Mouse (Mus musculus) kidney, adult 18-20 months (tissue): Measurements from ENCODE around the gene Ssna1.
A peak's percentile ranks its signal among the peaks of the same experiment; 100 is the strongest.
"Not testable (repeated sequence)": the region's sequence is repeated elsewhere in the genome, so short reads cannot be mapped to it uniquely, and the experiment has no call there.

Source experiments
- DNase-seq: peaks from one replicate; pipeline ENCODE4 v3.0.0; 2021

The Ssna1 gene

GRCm38 (mm10) chr2:25257250-25257649 lies 15.0 kb downstream of the Ssna1 start:
- not testable (repeated sequence) for DNase-seq

GRCm38 (mm10) chr2:25256443-25257109 lies 15.7 kb downstream of the Ssna1 start:
- DNase-seq, result peak; percentile 51

GRCm38 (mm10) chr2:25255284-25255779 lies 16.9 kb downstream of the Ssna1 start, which contains the start of gene Tmem203:
Gene Tmem203 (plus strand): TSS chr2:25255439.
- peak; percentile 92 for DNase-seq

- peak; percentile 52 for DNase-seq
Measured at GRCm38 (mm10) chr2:25252331-25252730, 19.9 kb downstream of the Ssna1 start.

GRCm38 (mm10) chr2:25246183-25247072 lies 25.8 kb downstream of the Ssna1 start, which contains the start of gene AL732309.1:
Gene AL732309.1 (minus strand): TSS chr2:25246863.
- DNase-seq, result peak; percentile 36

- no peak for DNase-seq
Measured at GRCm38 (mm10) chr2:25244144-25244543, 28.1 kb downstream of the Ssna1 start.

GRCm38 (mm10) chr2:25243342-25243741 lies 28.9 kb downstream of the Ssna1 start:
- no peak for DNase-seq

- DNase-seq, result no peak
Measured at GRCm38 (mm10) chr2:25242101-25242506, 30.1 kb downstream of the Ssna1 start, which contains the start of the genes Rnf208 and Cysrt1. Gene Rnf208 (plus strand): TSS chr2:25242255. Gene Cysrt1 (minus strand): TSS chr2:25242452.

GRCm38 (mm10) chr2:25241438-25241775 lies 30.8 kb downstream of the Ssna1 start:
- no peak for DNase-seq

- DNase-seq, result peak; percentile 83
Measured at GRCm38 (mm10) chr2:25240723-25241437, 31.4 kb downstream of the Ssna1 start.

GRCm38 (mm10) chr2:25240310-25240709 lies 31.9 kb downstream of the Ssna1 start:
- DNase-seq, result no peak

- no peak for DNase-seq
Measured at GRCm38 (mm10) chr2:25239766-25240165, 32.5 kb downstream of the Ssna1 start.

GRCm38 (mm10) chr2:25238106-25238505 lies 34.1 kb downstream of the Ssna1 start:
- DNase-seq, result no peak

GRCm38 (mm10) chr2:25237522-25237921 lies 34.7 kb downstream of the Ssna1 start:
- DNase-seq, result peak; percentile 57

- no peak for DNase-seq
Measured at GRCm38 (mm10) chr2:25236614-25237013, 35.6 kb downstream of the Ssna1 start, which contains the start of gene Rnf224. Gene Rnf224 (minus strand): TSS chr2:25236787.

- DNase-seq, result peak; percentile 49
Measured at GRCm38 (mm10) chr2:25234551-25235220, 37.6 kb downstream of the Ssna1 start.

GRCm38 (mm10) chr2:25234050-25234449 lies 38.2 kb downstream of the Ssna1 start, which contains the start of gene Slc34a3:
Gene Slc34a3 (minus strand): TSS chr2:25234364.
- peak; percentile 40 for DNase-seq

- no peak for DNase-seq
Measured at GRCm38 (mm10) chr2:25233421-25233820, 38.8 kb downstream of the Ssna1 start.

GRCm38 (mm10) chr2:25231038-25231437 lies 41.2 kb downstream of the Ssna1 start:
- DNase-seq, result no peak

GRCm38 (mm10) chr2:25230581-25230980 lies 41.7 kb downstream of the Ssna1 start:
- DNase-seq, result no peak

GRCm38 (mm10) chr2:25229582-25229981 lies 42.7 kb downstream of the Ssna1 start:
- no peak for DNase-seq

GRCm38 (mm10) chr2:25228995-25229530 lies 43.2 kb downstream of the Ssna1 start:
- DNase-seq, result no peak
